Mouse (Mus musculus): ENCODE data around the gene Trim3. TPM values are rescaled to one million over a fixed set of nuclear protein-coding genes. Genes with fewer than 3 reads are reported as not detected.

Trim3 gene
- 41.0 and 52.4 TPM in 2 replicates for polyA plus RNA-seq (2014; fragmentation: Nextera tagmentation; extraction: Ambion mirVana)

DNA sequence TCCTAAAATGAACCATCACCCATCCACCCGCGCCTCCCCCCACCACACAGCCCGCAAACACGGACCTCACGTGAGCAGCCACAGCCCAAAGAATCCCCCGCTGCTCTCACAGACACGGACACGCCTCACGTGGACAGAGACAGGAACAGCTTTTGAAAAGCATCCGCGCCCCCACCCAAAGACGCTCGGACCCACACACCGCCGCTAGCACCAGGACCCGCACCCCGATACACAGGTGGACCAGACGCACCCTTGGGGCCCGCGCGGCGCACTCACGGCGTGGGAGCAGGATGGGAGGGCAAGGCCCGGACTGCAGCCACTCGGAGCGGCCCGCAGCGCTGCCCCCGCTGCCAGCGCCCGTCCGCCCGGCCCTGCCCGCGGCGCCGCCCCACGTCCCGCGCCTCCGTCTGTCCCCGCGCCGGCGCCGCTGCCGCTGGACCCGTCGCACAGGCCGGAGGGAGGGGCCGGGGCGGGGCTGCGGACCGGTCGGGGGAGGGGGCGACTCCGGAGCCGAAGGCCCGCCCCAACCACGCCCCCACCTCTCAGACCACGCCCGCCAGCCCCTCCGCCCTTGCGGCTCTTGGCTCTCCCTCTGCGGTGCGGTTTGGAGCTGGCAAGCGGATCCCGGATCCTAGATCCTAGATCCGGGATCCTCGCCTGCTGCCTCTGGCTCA, at the start of gene Trim3:
Gene Trim3, minus strand, starts transcription at position 445 of the 674 bp plus-strand sequence.
- Histone ChIP-seq H3K4me1 (ENCODE audit: control insufficient read depth, insufficient read depth, low read length) (peaks cover 18% of the 10 kb centered on the region), H3K27ac (ENCODE audit: low read depth, low read length) (peak within 1 kb of the TSS; percentile 66; the same call in 1 of the 2 replicates), H3K9me3 (replicated peaks; ENCODE audit: control insufficient read depth, low read length) (no peaks in the 10 kb centered on the region), H3K36me3 (ENCODE audit: control insufficient read depth, insufficient read depth, low read length) (peaks cover 19% of the 10 kb centered on the region), H3K27me3 (replicated peaks; ENCODE audit: control insufficient read depth, insufficient read depth, low read length) (no peaks in the 10 kb centered on the region), H3K4me3 (ENCODE audit: low read depth, low read length) (peak within 1 kb of the TSS; percentile 83), H3K4me2 (ENCODE audit: low read length) (peak within 1 kb of the TSS; percentile 77), H3K9ac (ENCODE audit: low read length) (peak within 1 kb of the TSS; percentile 87)
- DNase-seq (ENCODE audit: low spot score): peak; percentile 91
- WGBS: under 1% methylated on average over 56 of the region's 71 CpGs
- peak; percentile 89 for ATAC-seq

DNA sequence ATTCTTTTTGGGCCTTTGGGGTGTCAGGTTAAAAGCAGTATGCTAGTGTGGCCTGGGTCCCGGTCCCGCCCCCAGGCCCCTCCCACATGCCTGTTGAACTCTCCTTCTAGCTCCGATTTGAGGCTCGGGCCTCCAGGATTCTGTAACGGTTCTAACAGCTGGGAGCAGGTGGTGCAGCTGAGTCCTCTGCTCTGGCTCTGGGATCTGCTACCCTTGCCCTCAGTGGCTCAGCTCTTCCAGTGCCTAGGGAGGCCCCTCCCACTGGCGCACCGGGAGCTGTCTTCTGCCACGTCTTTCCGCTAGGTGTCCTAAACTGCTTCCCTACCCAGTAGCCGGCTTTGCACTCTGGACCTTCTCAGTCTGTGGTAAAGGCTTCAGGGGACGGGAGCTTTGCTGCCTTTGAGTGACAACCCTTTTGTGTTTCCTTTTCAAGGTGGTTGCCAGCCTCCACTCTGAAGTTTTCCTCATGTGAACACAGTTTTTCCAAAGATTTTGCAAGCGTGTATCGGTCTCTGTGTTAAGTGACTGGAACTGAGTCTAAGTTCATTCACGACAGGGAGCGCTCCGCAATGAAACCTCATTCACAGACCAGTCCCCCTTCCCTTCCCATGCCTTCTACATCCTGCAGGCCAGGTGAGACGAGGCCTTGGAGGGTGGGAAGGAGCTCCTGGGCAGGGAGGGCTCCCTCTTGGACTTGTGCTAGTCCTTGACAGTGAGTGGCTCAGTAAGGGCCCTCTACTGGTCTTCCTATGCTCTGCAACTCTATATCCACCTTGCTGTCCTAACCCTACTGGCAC, 17.5 kb upstream of the Trim3 start, which contains the start of gene Dnhd1:
Gene Dnhd1, plus strand, starts transcription at position 189 of the 797 bp plus-strand sequence.
- ATAC-seq: peak; percentile 96
- no peaks in the 10 kb centered on the region for H3K36me3 ChIP-seq (ENCODE audit: control insufficient read depth, insufficient read depth, low read length)
- H3K9ac ChIP-seq (ENCODE audit: low read length): peak within 1 kb of the TSS; percentile 38
- H3K27me3 ChIP-seq (replicated peaks; ENCODE audit: control insufficient read depth, insufficient read depth, low read length): no peaks in the 10 kb centered on the region
- DNase-seq (ENCODE audit: low spot score): peak; percentile 69
- no peaks in the 10 kb centered on the region for H3K9me3 ChIP-seq (replicated peaks; ENCODE audit: control insufficient read depth, low read length)
- 1% methylated on average over 17 of the region's 17 CpGs for WGBS
- H3K4me2 ChIP-seq (ENCODE audit: low read length): peak within 1 kb of the TSS; percentile 56
- H3K4me1 ChIP-seq (ENCODE audit: control insufficient read depth, insufficient read depth, low read length): no peaks in the 10 kb centered on the region
- no peak within 1 kb of the TSS for H3K27ac ChIP-seq (ENCODE audit: low read depth, low read length)
- peak within 1 kb of the TSS; percentile 29 for H3K4me3 ChIP-seq (ENCODE audit: low read depth, low read length)

DNA sequence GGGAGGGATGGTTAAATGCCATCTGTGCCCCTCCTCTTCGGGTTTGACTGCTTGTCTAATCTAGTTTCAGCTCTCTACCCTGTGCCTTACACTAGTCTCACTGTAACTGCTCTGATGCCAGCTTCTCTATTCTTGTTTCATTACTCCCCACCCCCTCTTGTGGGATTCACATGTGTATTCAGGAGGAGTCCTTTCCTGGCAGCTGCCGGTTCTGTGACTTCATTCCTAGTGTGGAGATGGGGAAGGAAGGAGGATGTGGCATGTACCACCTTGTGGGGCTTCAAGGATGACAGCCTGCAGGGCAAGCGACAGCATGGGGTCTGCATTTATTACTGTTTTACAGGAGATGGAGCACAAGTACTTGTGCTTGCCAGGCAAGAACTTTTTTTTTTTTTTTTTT, 8.6 kb upstream of the Trim3 start:
- H3K9me3 ChIP-seq (replicated peaks; ENCODE audit: control insufficient read depth, low read length): no peaks in the 10 kb centered on the region
- H3K27ac ChIP-seq (ENCODE audit: low read depth, low read length): no peak overlapping the region; the same call in 1 of the 2 replicates
- WGBS: 75% methylated on average over 3 of the region's 3 CpGs
- H3K27me3 ChIP-seq (replicated peaks; ENCODE audit: control insufficient read depth, insufficient read depth, low read length): no peaks in the 10 kb centered on the region
- H3K36me3 ChIP-seq (ENCODE audit: control insufficient read depth, insufficient read depth, low read length): peaks cover 18% of the 10 kb centered on the region
- H3K9ac ChIP-seq (ENCODE audit: low read length): no peak overlapping the region
- ATAC-seq (no peak), DNase-seq (ENCODE audit: low spot score) (no peak)
- H3K4me1 ChIP-seq (ENCODE audit: control insufficient read depth, insufficient read depth, low read length): peaks cover 11% of the 10 kb centered on the region
- no peak overlapping the region for H3K4me2 ChIP-seq (ENCODE audit: low read length)
- H3K4me3 ChIP-seq (ENCODE audit: low read depth, low read length): no peak overlapping the region

DNA sequence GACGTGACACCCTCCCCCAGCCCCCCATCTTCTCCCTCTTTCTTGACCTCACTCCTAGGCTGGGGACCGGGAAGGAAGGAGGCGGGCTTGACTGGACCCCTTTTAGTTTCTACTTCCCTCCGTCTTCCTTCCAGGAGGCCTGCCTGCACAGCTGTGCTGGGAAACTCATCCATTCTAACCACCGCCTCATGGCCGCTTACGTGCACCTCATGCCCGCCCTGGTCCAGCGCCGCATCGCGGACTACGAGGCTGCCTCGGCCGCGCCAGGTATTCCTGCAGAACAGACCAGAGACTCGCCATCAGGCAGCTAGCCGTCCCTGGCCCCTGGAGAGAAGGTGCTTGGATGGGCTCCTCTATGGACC, 7.5 kb upstream of the Trim3 start:
- peak overlapping the region; percentile 67 for H3K27ac ChIP-seq (ENCODE audit: low read depth, low read length)
- WGBS: 0% methylated on average over 18 of the region's 18 CpGs
- H3K4me3 ChIP-seq (ENCODE audit: low read depth, low read length): peak overlapping the region; percentile 68
- H3K36me3 ChIP-seq (ENCODE audit: control insufficient read depth, insufficient read depth, low read length): peaks cover 27% of the 10 kb centered on the region
- no peaks in the 10 kb centered on the region for H3K9me3 ChIP-seq (replicated peaks; ENCODE audit: control insufficient read depth, low read length)
- no peaks in the 10 kb centered on the region for H3K27me3 ChIP-seq (replicated peaks; ENCODE audit: control insufficient read depth, insufficient read depth, low read length)
- H3K9ac ChIP-seq (ENCODE audit: low read length): peak overlapping the region; percentile 81
- peaks cover 11% of the 10 kb centered on the region for H3K4me1 ChIP-seq (ENCODE audit: control insufficient read depth, insufficient read depth, low read length)
- peak overlapping the region; percentile 95 for H3K4me2 ChIP-seq (ENCODE audit: low read length)
- no peak for ATAC-seq
- DNase-seq (ENCODE audit: low spot score): peak; percentile 8

DNA sequence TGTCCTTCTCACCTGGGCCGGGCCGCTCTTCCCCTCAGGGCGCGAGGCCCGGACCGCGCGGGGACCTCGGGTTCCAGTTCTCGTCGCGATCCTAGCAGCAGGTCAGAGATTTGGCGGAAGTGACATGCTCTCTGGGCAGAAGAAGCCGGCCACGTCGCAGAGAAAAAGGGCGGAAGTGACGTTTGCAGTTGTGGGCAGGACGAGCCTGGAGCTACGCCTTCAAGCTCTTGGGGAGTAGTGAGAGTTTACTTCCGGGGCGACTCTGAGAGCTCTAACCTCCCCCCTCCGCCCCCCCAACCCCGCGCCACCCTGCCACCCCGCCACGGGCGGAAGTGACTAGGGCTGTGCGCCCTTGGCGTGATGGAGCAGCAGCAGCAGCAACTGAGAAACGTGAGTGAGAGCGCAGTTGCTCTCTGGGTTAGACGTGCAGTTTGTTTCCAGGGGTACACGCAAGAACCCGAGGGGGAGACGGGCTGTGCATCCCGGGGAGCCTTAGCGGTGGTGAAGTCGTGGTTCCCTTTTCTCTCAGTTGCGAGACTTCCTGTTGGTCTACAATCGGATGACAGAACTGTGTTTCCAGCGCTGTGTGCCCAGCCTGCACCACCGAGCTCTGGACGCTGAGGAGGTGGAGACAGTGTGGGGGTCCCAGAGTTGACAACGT, 7.0 kb upstream of the Trim3 start, which contains the start of the genes Arfip2 and Gm45799:
Gene Arfip2, minus strand, starts transcription at position 184 of the 661 bp plus-strand sequence.
Gene Gm45799, plus strand, starts transcription at position 320 of the 661 bp plus-strand sequence.
- no peaks in the 10 kb centered on the region for H3K9me3 ChIP-seq (replicated peaks; ENCODE audit: control insufficient read depth, low read length)
- H3K36me3 ChIP-seq (ENCODE audit: control insufficient read depth, insufficient read depth, low read length): peaks cover 30% of the 10 kb centered on the region
- WGBS: under 1% methylated on average over 45 of the region's 45 CpGs
- peak within 1 kb of the TSS; percentile 68 for H3K4me3 ChIP-seq (ENCODE audit: low read depth, low read length)
- H3K9ac ChIP-seq (ENCODE audit: low read length): peak within 1 kb of the TSS; percentile 81
- DNase-seq (ENCODE audit: low spot score): peak; percentile 99
- no peaks in the 10 kb centered on the region for H3K27me3 ChIP-seq (replicated peaks; ENCODE audit: control insufficient read depth, insufficient read depth, low read length)
- H3K27ac ChIP-seq (ENCODE audit: low read depth, low read length): peak within 1 kb of the TSS; percentile 67
- H3K4me2 ChIP-seq (ENCODE audit: low read length): peak within 1 kb of the TSS; percentile 95
- peaks cover 11% of the 10 kb centered on the region for H3K4me1 ChIP-seq (ENCODE audit: control insufficient read depth, insufficient read depth, low read length)
- peak; percentile 97 for ATAC-seq

DNA sequence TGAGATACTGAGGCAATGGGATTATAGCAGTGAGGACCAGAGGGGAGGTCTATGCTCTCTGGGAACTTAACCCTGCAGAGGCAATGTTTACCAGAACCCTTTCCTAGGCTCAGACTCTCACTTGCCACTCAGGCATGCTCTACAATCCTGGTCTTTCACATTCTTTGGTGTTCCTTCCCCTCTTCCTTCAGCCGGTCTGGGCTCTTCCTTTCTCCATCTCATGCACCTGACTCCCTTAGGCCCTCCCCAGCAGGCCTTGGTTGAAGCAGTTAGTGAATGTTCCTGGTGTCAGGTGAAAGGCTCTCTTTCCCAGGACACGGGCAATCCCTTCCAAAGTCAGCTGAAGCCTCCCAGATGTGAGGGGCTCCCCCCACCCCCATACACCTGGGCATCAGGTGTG, 6.4 kb upstream of the Trim3 start, which contains the start of gene Timm10b:
Gene Timm10b, plus strand, starts transcription at position 301 of the 400 bp plus-strand sequence.
- 0% methylated on average over 2 of the region's 2 CpGs for WGBS
- no peak; the same call in 1 of the 2 replicates for ATAC-seq
- H3K4me1 ChIP-seq (ENCODE audit: control insufficient read depth, insufficient read depth, low read length): peaks cover 11% of the 10 kb centered on the region
- no peak for DNase-seq (ENCODE audit: low spot score)
- H3K4me2 ChIP-seq (ENCODE audit: low read length): peak within 1 kb of the TSS; percentile 95
- H3K36me3 ChIP-seq (ENCODE audit: control insufficient read depth, insufficient read depth, low read length): peaks cover 30% of the 10 kb centered on the region
- peak within 1 kb of the TSS; percentile 68 for H3K4me3 ChIP-seq (ENCODE audit: low read depth, low read length)
- H3K9me3 ChIP-seq (replicated peaks; ENCODE audit: control insufficient read depth, low read length): no peaks in the 10 kb centered on the region
- peak within 1 kb of the TSS; percentile 81 for H3K9ac ChIP-seq (ENCODE audit: low read length)
- H3K27me3 ChIP-seq (replicated peaks; ENCODE audit: control insufficient read depth, insufficient read depth, low read length): no peaks in the 10 kb centered on the region
- peak within 1 kb of the TSS; percentile 67 for H3K27ac ChIP-seq (ENCODE audit: low read depth, low read length)

DNA sequence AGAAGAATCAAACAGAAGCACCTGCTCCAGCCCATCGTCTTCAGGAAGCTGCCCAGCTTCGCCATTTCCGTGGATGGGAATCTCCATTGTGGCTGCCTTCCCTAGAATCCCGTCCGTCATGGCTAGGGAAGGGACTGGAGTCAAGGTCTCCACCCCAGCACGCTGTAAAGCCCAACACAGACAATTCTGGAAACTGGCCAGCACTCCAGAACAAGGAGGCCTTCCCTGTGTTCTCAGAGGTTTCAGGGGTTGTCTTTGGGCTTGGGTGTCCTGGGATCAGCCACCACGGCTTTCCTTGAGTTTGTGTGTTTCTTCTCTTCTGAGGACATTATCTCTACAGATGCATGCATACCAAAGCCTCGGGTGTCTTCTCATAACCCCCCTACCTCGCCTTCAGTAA, 5.9 kb upstream of the Trim3 start:
- Histone ChIP-seq H3K36me3 (ENCODE audit: control insufficient read depth, insufficient read depth, low read length) (peaks cover 30% of the 10 kb centered on the region), H3K9ac (ENCODE audit: low read length) (peak overlapping the region; percentile 81), H3K27me3 (replicated peaks; ENCODE audit: control insufficient read depth, insufficient read depth, low read length) (no peaks in the 10 kb centered on the region), H3K9me3 (replicated peaks; ENCODE audit: control insufficient read depth, low read length) (no peaks in the 10 kb centered on the region), H3K27ac (ENCODE audit: low read depth, low read length) (no peak overlapping the region), H3K4me3 (ENCODE audit: low read depth, low read length) (peak overlapping the region; percentile 68), H3K4me1 (ENCODE audit: control insufficient read depth, insufficient read depth, low read length) (peaks cover 11% of the 10 kb centered on the region), H3K4me2 (ENCODE audit: low read length) (peak overlapping the region; percentile 95)
- WGBS: 74% methylated on average over 9 of the region's 9 CpGs
- ATAC-seq: no peak
- DNase-seq (ENCODE audit: low spot score): no peak

DNA sequence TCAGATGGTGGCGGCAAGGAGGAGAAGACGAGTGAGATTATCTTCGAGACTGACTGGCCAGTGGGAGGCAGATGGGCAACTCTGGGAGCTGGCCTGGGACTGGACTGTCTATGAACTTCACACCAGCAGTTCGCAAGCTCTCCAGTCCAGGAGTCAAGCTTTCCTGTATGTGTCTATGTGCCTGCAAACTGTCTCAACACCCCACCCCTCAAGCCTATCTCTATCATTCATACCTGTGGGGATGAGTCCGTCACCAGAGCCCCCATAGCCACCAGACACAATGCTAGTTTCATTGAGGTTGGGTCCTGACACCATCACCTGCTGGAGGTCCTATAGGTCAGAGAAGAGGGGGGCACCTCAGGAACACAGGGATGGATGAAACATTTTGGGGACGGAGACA, 5.4 kb upstream of the Trim3 start:
- Histone ChIP-seq H3K4me1 (ENCODE audit: control insufficient read depth, insufficient read depth, low read length) (peaks cover 11% of the 10 kb centered on the region), H3K9me3 (replicated peaks; ENCODE audit: control insufficient read depth, low read length) (no peaks in the 10 kb centered on the region), H3K4me2 (ENCODE audit: low read length) (no peak overlapping the region), H3K36me3 (ENCODE audit: control insufficient read depth, insufficient read depth, low read length) (peaks cover 27% of the 10 kb centered on the region), H3K27ac (ENCODE audit: low read depth, low read length) (no peak overlapping the region), H3K9ac (ENCODE audit: low read length) (no peak overlapping the region), H3K27me3 (replicated peaks; ENCODE audit: control insufficient read depth, insufficient read depth, low read length) (no peaks in the 10 kb centered on the region), H3K4me3 (ENCODE audit: low read depth, low read length) (no peak overlapping the region)
- no peak for ATAC-seq
- no peak for DNase-seq (ENCODE audit: low spot score)
- WGBS: 91% methylated on average over 6 of the region's 6 CpGs

Measured in forebrain, embryonic 14.5 days (tissue).